Mouse (Mus musculus) gastrocnemius, postnatal 14 days (tissue): ENCODE results near the gene Arrb1. TPM values are rescaled to one million over a fixed set of nuclear protein-coding genes. Genes with fewer than 3 reads are reported as not detected.
"Not testable (repeated sequence)": the region's sequence is repeated elsewhere in the genome, so short reads cannot be mapped to it uniquely, and the experiment has no call there.

Experiments
- DNase-seq: peaks from one replicate; pipeline ENCODE4 v3.0.0; 2021; ENCODE audit warnings: mixed read lengths
- intact Hi-C: fragments of 180-260 bp; cut with DNase I; formaldehyde crosslinking; loops from one replicate; pipeline ENCODE4 v1.15.1; 2025; ENCODE audit warnings: low total_unique reads
- long read RNA-seq, 2 experiments: library from polyadenylated mRNA; stranded (forward); transcript quantifications; one replicate each; pipeline ENCODE4 v2.0.0; 2021
- total RNA-seq, 2 experiments: library from RNA; stranded (reverse); gene quantifications; 2 replicates each; pipeline ENCODE4 v1.2.3; 2021

The Arrb1 gene
- 10 to 100 TPM; 14.3 to 15.2 TPM for total RNA-seq
- long read RNA-seq, experiment 1, partial matches to known transcripts: 0 of 3 reads
- long read RNA-seq, experiment 1, other reads (novel, unspliced or antisense): 3 of 3 reads
- long read RNA-seq, experiment 2, partial matches to known transcripts: 0 of 4 reads
- long read RNA-seq, experiment 2, other reads (novel, unspliced or antisense): 4 of 4 reads

- intact Hi-C loops: no loop called here
- peak; percentile 84 for DNase-seq
Measured at GRCm38 (mm10) chr7:99534901-99535735, at the start of gene Arrb1. TSS of gene Arrb1 (plus strand) at chr7:99535466.

- intact Hi-C loops: no loop called here
- no peak for DNase-seq
Measured at GRCm38 (mm10) chr7:99489708-99490107, 45.6 kb upstream of the Arrb1 start.

- intact Hi-C loops: loop anchor here (2.0 kb wide), 1 partner anchor 92 kb away; no protein-coding TSS in a partner anchor
Measured at GRCm38 (mm10) chr7:99499128-99499527, 36.1 kb upstream of the Arrb1 start.

GRCm38 (mm10) chr7:99500201-99500600 lies 35.1 kb upstream of the Arrb1 start:
- DNase-seq: peak; percentile 78
- intact Hi-C loops: loop anchor here (1.0 kb wide), 1 partner anchor 56 kb away; no protein-coding TSS in a partner anchor

More at GRCm38 (mm10) chr7:99499128-99499527, 36.1 kb upstream of the Arrb1 start:
- DNase-seq: no peak

- intact Hi-C loops: loop anchor here (1.0 kb wide), 1 partner anchor 56 kb away; no protein-coding TSS in a partner anchor
- DNase-seq: no peak
Measured at GRCm38 (mm10) chr7:99500655-99501054, 34.6 kb upstream of the Arrb1 start.

GRCm38 (mm10) chr7:99501148-99501547 lies 34.1 kb upstream of the Arrb1 start:
- no peak for DNase-seq
- intact Hi-C loops: no loop called here

GRCm38 (mm10) chr7:99504556-99504955 lies 30.7 kb upstream of the Arrb1 start:
- DNase-seq: no peak
- intact Hi-C loops: no loop called here

- intact Hi-C loops, DNase-seq: not testable (repeated sequence)
Measured at GRCm38 (mm10) chr7:99508187-99508586, 27.1 kb upstream of the Arrb1 start.

GRCm38 (mm10) chr7:99510087-99510501 lies 25.2 kb upstream of the Arrb1 start:
- DNase-seq: peak; percentile 61
- intact Hi-C loops: no loop called here

GRCm38 (mm10) chr7:99516092-99516813 lies 19.0 kb upstream of the Arrb1 start:
- intact Hi-C loops: no loop called here
- DNase-seq: no peak

- no peak for DNase-seq
- intact Hi-C loops: no loop called here
Measured at GRCm38 (mm10) chr7:99516814-99517157, 18.5 kb upstream of the Arrb1 start.

GRCm38 (mm10) chr7:99518954-99519644 lies 16.2 kb upstream of the Arrb1 start:
- no peak for DNase-seq
- intact Hi-C loops: no loop called here

- intact Hi-C loops: no loop called here
- no peak for DNase-seq
Measured at GRCm38 (mm10) chr7:99523121-99523520, 12.1 kb upstream of the Arrb1 start.

- intact Hi-C loops: no loop called here
- no peak for DNase-seq
Measured at GRCm38 (mm10) chr7:99523837-99524236, 11.4 kb upstream of the Arrb1 start.

GRCm38 (mm10) chr7:99528547-99528946 lies 6.7 kb upstream of the Arrb1 start:
- no peak for DNase-seq
- intact Hi-C loops: no loop called here

- DNase-seq: no peak
- intact Hi-C loops: no loop called here
Measured at GRCm38 (mm10) chr7:99529410-99529809, 5.9 kb upstream of the Arrb1 start.

- no peak for DNase-seq
- intact Hi-C loops: no loop called here
Measured at GRCm38 (mm10) chr7:99531408-99531970, 3.8 kb upstream of the Arrb1 start.

GRCm38 (mm10) chr7:99532526-99532925 lies 2.7 kb upstream of the Arrb1 start:
- intact Hi-C loops: no loop called here
- DNase-seq: no peak

GRCm38 (mm10) chr7:99533600-99533999 lies 1.7 kb upstream of the Arrb1 start:
- intact Hi-C loops: no loop called here
- DNase-seq: no peak
